Mouse (Mus musculus): Measurements from ENCODE around the gene Gm45711. TPM values are rescaled to one million over a fixed set of nuclear protein-coding genes. Genes with fewer than 3 reads are reported as not detected.
"Not testable (repeated sequence)": the region's sequence is repeated elsewhere in the genome, so short reads cannot be mapped to it uniquely, and the experiment has no call there.

Gm45711 gene
- polyA plus RNA-seq (2012; rRNA removed): not detected in 2 replicates

DNA sequence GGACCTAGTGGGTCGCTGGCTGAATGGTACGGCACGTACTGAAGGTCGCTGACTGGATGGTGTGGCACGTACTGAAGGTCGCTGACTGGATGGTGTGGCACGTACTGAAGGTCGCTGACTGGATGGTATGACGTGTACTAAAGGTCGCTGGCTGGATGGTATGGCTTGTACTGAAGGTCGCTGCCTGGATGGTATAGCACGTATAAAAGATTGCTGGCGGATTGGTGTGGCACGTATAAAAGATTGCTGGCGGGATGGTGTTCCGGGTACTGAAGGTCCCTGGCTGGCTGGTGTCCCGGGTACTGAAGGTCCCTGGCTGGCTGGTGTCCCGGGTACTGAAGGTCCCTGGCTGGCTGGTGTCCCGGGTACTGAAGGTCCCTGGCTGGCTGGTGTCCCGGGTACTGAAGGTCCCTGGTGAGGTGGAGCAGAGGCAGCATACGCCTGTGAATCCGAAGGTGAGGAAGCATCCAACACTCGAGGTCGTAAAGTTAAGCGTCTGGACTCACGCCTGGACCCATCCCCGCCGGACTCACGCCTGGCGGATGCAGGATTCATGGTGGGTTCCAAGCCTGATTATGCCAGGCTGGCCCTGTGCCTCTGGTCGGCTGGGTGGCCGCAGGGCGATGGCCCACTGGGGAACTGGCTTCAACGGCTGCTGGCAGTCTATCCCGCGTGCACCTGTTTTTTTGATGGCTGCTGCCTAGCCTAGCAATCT is at the start of gene Gm45711, which contains the start of gene Cmtm1:
TSS of gene Gm45711 (minus strand) at position 641 of the 715 bp plus-strand sequence.
TSS of gene Cmtm1 (minus strand) at position 705 of the 715 bp plus-strand sequence.
- not testable (repeated sequence) for H3K4me3 ChIP-seq (ENCODE audit: control insufficient read depth, insufficient read depth, low read length); DNase-seq; H3K27me3 ChIP-seq (ENCODE audit: control insufficient read depth, insufficient read depth, low read length); H3K27ac ChIP-seq (ENCODE audit: control insufficient read depth, insufficient read depth, low read length); H3K36me3 ChIP-seq (ENCODE audit: control insufficient read depth, insufficient read depth, low read length); H3K4me1 ChIP-seq (replicated peaks; ENCODE audit: control insufficient read depth, insufficient read depth, low read length)
- 91% methylated on average over 36 of the region's 36 CpGs for WGBS

DNA sequence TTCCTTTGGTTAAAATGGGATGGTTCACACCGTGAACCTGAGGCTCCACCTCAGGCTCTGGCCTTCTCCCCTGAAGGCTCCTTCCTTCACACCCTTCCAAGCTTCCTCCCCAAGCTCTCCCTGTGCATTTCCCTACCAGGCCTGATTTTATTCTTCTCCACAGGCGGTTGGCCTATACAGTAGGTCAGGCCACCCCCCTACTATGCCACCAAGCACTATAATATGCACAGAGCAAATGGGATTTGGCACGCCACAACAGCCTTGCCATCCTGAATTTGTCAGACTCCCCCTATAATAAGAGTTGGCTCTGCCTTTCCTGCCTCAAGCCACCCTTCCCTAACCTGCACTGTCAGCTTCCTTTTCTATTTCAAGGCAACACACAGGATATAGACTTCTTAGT is 48.8 kb upstream of the Gm45711 start:
- H3K4me1 ChIP-seq (replicated peaks; ENCODE audit: control insufficient read depth, insufficient read depth, low read length): no peaks in the 10 kb centered on the region
- TF ChIP-seq CTCF (IDR thresholded peaks at IDR 0.05; ENCODE audit: borderline replicate concordance, control insufficient read depth, extremely low read depth, insufficient read depth, low read length, poor library complexity): no peak
- TF ChIP-seq POLR2A (IDR thresholded peaks at IDR 0.05; ENCODE audit: control insufficient read depth, extremely low read depth, insufficient read depth, low read length, poor library complexity): no peak
- H3K27ac ChIP-seq (ENCODE audit: control insufficient read depth, insufficient read depth, low read length): no peak overlapping the region
- DNase-seq: no peak
- no peak overlapping the region for H3K4me3 ChIP-seq (ENCODE audit: control insufficient read depth, insufficient read depth, low read length)
- 92% methylated on average over 3 of the region's 3 CpGs for WGBS
- no peaks in the 10 kb centered on the region for H3K27me3 ChIP-seq (ENCODE audit: control insufficient read depth, insufficient read depth, low read length)
- H3K36me3 ChIP-seq (ENCODE audit: control insufficient read depth, insufficient read depth, low read length): no peaks in the 10 kb centered on the region

DNA sequence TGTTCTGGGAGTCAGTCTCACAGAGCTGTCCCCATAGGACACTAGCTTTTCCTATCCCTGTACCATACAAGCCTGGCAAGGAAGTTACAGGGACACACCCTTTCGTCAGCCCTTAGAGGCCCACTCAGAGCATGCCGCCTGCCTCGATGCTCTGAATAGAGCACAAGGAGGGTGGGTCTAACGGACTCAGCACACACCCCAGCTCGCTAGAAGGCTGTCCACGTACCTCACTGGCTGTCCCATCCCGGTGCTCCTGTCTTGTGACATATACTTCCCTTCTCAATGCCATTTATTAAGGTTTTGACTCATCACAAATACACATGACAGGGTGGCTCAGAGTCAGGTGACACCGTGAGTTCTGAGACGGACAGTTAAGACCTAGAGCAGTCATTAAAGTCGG is 44.6 kb upstream of the Gm45711 start:
- no peak for TF ChIP-seq POLR2A (IDR thresholded peaks at IDR 0.05; ENCODE audit: control insufficient read depth, extremely low read depth, insufficient read depth, low read length, poor library complexity)
- TF ChIP-seq CTCF (IDR thresholded peaks at IDR 0.05; ENCODE audit: borderline replicate concordance, control insufficient read depth, extremely low read depth, insufficient read depth, low read length, poor library complexity): no peak
- H3K27ac ChIP-seq (ENCODE audit: control insufficient read depth, insufficient read depth, low read length): no peak overlapping the region
- H3K36me3 ChIP-seq (ENCODE audit: control insufficient read depth, insufficient read depth, low read length): no peaks in the 10 kb centered on the region
- H3K4me3 ChIP-seq (ENCODE audit: control insufficient read depth, insufficient read depth, low read length): no peak overlapping the region
- H3K27me3 ChIP-seq (ENCODE audit: control insufficient read depth, insufficient read depth, low read length): no peaks in the 10 kb centered on the region
- DNase-seq: no peak
- no peaks in the 10 kb centered on the region for H3K4me1 ChIP-seq (replicated peaks; ENCODE audit: control insufficient read depth, insufficient read depth, low read length)
- 95% methylated on average over 10 of the region's 10 CpGs for WGBS

DNA sequence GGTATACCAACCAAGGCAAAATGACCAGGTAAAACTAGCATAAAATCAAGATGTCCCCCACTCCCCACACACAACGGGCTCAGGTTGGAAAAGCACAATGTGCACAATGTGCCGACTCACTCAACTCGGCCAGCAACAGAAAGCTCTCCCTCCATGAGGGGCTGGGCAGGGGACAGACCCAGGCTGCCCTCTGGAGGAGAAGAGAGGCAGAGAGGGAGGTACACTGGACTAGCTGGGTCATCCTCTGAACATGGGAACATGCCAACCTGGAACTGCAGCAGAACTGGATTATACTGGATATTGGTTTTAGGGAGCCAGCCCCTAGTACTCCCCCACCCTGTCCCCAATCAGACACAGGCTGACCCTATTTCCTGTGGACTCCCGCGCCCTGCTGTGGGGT is 43.3 kb upstream of the Gm45711 start:
- TF ChIP-seq CTCF (IDR thresholded peaks at IDR 0.05; ENCODE audit: borderline replicate concordance, control insufficient read depth, extremely low read depth, insufficient read depth, low read length, poor library complexity) (no peak), POLR2A (IDR thresholded peaks at IDR 0.05; ENCODE audit: control insufficient read depth, extremely low read depth, insufficient read depth, low read length, poor library complexity) (no peak)
- no peaks in the 10 kb centered on the region for H3K36me3 ChIP-seq (ENCODE audit: control insufficient read depth, insufficient read depth, low read length)
- 60% methylated on average over 5 of the region's 5 CpGs for WGBS
- no peak overlapping the region for H3K4me3 ChIP-seq (ENCODE audit: control insufficient read depth, insufficient read depth, low read length)
- DNase-seq: no peak
- H3K27me3 ChIP-seq (ENCODE audit: control insufficient read depth, insufficient read depth, low read length): no peaks in the 10 kb centered on the region
- H3K27ac ChIP-seq (ENCODE audit: control insufficient read depth, insufficient read depth, low read length): no peak overlapping the region
- no peaks in the 10 kb centered on the region for H3K4me1 ChIP-seq (replicated peaks; ENCODE audit: control insufficient read depth, insufficient read depth, low read length)

DNA sequence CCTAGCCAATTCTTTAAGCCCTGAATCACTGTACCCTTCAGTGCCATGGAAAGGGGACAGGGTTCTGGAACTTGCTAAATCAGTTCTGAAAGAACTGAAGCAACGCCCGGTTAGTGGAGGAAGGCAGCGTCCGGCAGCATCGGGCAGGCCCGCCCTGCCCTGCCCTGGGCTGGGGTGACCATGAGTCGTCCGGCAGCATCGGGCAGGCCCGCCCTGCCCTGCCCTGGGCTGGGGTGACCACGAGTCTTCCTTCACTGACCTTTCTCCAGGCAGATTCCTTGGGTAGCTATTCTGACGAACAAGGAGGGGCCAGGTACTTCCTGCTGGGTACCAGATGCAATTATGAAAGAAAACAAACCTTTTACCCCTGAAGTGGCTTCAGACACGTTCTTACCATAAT is 40.2 kb upstream of the Gm45711 start:
- H3K4me3 ChIP-seq (ENCODE audit: control insufficient read depth, insufficient read depth, low read length): no peak overlapping the region
- H3K4me1 ChIP-seq (replicated peaks; ENCODE audit: control insufficient read depth, insufficient read depth, low read length): no peaks in the 10 kb centered on the region
- no peak for DNase-seq
- H3K36me3 ChIP-seq (ENCODE audit: control insufficient read depth, insufficient read depth, low read length): no peaks in the 10 kb centered on the region
- no peak overlapping the region for H3K27ac ChIP-seq (ENCODE audit: control insufficient read depth, insufficient read depth, low read length)
- WGBS: 83% methylated on average over 13 of the region's 13 CpGs
- TF ChIP-seq CTCF (IDR thresholded peaks at IDR 0.05; ENCODE audit: borderline replicate concordance, control insufficient read depth, extremely low read depth, insufficient read depth, low read length, poor library complexity): no peak
- TF ChIP-seq POLR2A (IDR thresholded peaks at IDR 0.05; ENCODE audit: control insufficient read depth, extremely low read depth, insufficient read depth, low read length, poor library complexity): no peak
- no peaks in the 10 kb centered on the region for H3K27me3 ChIP-seq (ENCODE audit: control insufficient read depth, insufficient read depth, low read length)

DNA sequence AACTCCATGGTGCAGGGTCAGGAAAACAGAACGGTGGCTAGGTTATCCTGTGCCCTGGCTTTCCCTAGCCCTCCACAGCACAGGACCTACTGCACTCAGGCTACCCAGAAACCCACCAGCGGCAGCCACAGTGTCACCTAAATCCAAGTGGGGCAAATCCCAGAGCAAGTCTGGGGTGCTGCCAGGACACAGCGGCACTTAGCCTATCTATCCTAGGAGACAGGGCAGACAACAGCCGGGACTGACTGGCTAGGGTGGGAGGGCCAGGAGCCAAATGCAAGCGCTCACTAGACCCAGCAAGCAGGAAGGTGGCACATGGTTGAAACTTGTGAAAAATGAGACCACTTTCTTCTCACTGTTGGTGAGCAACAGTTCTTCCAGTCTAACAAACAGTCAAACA is 39.1 kb upstream of the Gm45711 start:
- Histone ChIP-seq H3K4me1 (replicated peaks; ENCODE audit: control insufficient read depth, insufficient read depth, low read length) (no peaks in the 10 kb centered on the region), H3K27me3 (ENCODE audit: control insufficient read depth, insufficient read depth, low read length) (no peaks in the 10 kb centered on the region), H3K36me3 (ENCODE audit: control insufficient read depth, insufficient read depth, low read length) (no peaks in the 10 kb centered on the region), H3K27ac (ENCODE audit: control insufficient read depth, insufficient read depth, low read length) (no peak overlapping the region), H3K4me3 (ENCODE audit: control insufficient read depth, insufficient read depth, low read length) (no peak overlapping the region)
- no peak for DNase-seq
- TF ChIP-seq POLR2A (IDR thresholded peaks at IDR 0.05; ENCODE audit: control insufficient read depth, extremely low read depth, insufficient read depth, low read length, poor library complexity) (no peak), CTCF (IDR thresholded peaks at IDR 0.05; ENCODE audit: borderline replicate concordance, control insufficient read depth, extremely low read depth, insufficient read depth, low read length, poor library complexity) (no peak)
- WGBS: 90% methylated on average over 5 of the region's 5 CpGs

DNA sequence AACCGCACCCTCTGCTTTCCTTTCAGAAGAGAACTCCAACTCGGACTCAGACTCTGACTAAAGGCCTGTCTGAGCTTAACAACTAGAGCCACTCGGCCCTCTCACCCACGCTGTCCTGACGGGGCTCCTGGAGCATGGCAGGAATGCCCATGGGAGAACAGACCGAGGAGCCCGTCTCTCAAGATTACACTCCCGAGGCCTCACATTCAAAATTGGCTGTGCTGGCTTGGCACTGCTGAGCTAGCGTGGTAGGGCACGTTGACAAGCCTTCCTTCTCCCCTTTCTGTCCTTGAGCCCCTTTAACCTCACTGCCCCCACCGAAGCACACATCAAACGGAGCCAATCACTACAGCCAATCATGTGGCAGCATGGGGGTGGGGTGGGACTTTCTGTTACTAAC is 36.8 kb upstream of the Gm45711 start:
- no peak for DNase-seq
- Histone ChIP-seq H3K4me3 (ENCODE audit: control insufficient read depth, insufficient read depth, low read length) (no peak overlapping the region), H3K27ac (ENCODE audit: control insufficient read depth, insufficient read depth, low read length) (no peak overlapping the region), H3K4me1 (replicated peaks; ENCODE audit: control insufficient read depth, insufficient read depth, low read length) (0 out of 2 replicates have a peak, but pooled peaks cover under 1% of the 10 kb centered on the region), H3K27me3 (ENCODE audit: control insufficient read depth, insufficient read depth, low read length) (no peaks in the 10 kb centered on the region), H3K36me3 (ENCODE audit: control insufficient read depth, insufficient read depth, low read length) (no peaks in the 10 kb centered on the region)
- TF ChIP-seq CTCF (IDR thresholded peaks at IDR 0.05; ENCODE audit: borderline replicate concordance, control insufficient read depth, extremely low read depth, insufficient read depth, low read length, poor library complexity): no peak
- TF ChIP-seq POLR2A (IDR thresholded peaks at IDR 0.05; ENCODE audit: control insufficient read depth, extremely low read depth, insufficient read depth, low read length, poor library complexity): no peak
- WGBS: 86% methylated on average over 12 of the region's 12 CpGs
